Mouse (Mus musculus) hindbrain, embryonic 15.5 days (tissue): ENCODE results near the gene Fstl5. TPM values are rescaled to one million over a fixed set of nuclear protein-coding genes. Genes with fewer than 3 reads are reported as not detected.
"Not testable (repeated sequence)": the region's sequence is repeated elsewhere in the genome, so short reads cannot be mapped to it uniquely, and the experiment has no call there.

Source experiments
- ATAC-seq: fragments of 200-750 bp; cut with Nextera tagmentation; 2 replicates; pipeline ENCODE4 v1.8.0; 2017; ENCODE audit warnings: low read depth, moderate number of reproducible peaks, moderate TSS enrichment; ENCODE audit not compliant: low FRiP score
- H3K27ac ChIP-seq: fragments of 300-500 bp; sonication (generic); replicated peaks from 2 replicates; pipeline ENCODE4 v1.5.1; 2015; ENCODE audit warnings: mild to moderate bottlenecking, inconsistent platforms
- H3K27me3 ChIP-seq: fragments of 300-500 bp; sonication (generic); 2 replicates; pipeline ENCODE4 v1.6.1; 2015; ENCODE audit warnings: control low read depth, inconsistent platforms
- H3K36me3 ChIP-seq: fragments of 300-500 bp; sonication (generic); 2 replicates; pipeline ENCODE4 v1.6.1; 2015; ENCODE audit warnings: control low read depth, inconsistent platforms
- H3K4me1 ChIP-seq: fragments of 300-500 bp; sonication (generic); replicated peaks from 2 replicates; pipeline ENCODE4 v1.6.1; 2015; ENCODE audit warnings: control low read depth, inconsistent platforms
- H3K4me2 ChIP-seq: fragments of 300-500 bp; sonication (generic); 2 replicates; pipeline ENCODE4 v1.6.1; 2015; ENCODE audit warnings: moderate library complexity, mild to moderate bottlenecking, inconsistent platforms
- H3K4me3 ChIP-seq: fragments of 300-500 bp; sonication (generic); 2 replicates; pipeline ENCODE4 v1.5.1; 2015; ENCODE audit warnings: mild to moderate bottlenecking, inconsistent platforms
- H3K9ac ChIP-seq: fragments of 300-500 bp; sonication (generic); 2 replicates; pipeline ENCODE4 v1.6.1; 2015; ENCODE audit warnings: inconsistent platforms
- H3K9me3 ChIP-seq: fragments of 300-500 bp; sonication (generic); 2 replicates; pipeline ENCODE4 v1.6.1; 2016; ENCODE audit warnings: control low read depth, inconsistent platforms
- WGBS: fragments of 180-500 bp; shearing (Covaris S2); methylation state at CpG from one replicate; pipeline ENCODE4 v1.1.7; 2015; 5-methylcytosine and 5-hydroxymethylcytosine counted together
- polyA plus RNA-seq: library from polyadenylated mRNA; unstranded; fragments of >200 nt; fragmentation: Nextera tagmentation; extraction: Ambion mirVana; gene quantifications from 2 replicates; pipeline ENCODE4 v1.2.1, GENCODE M21; 2015

Fstl5 gene
- polyA plus RNA-seq, 1 experiment from 2014 or later, result 65.8 TPM

- no peak overlapping the region for H3K9ac ChIP-seq
- no peak overlapping the region for H3K4me3 ChIP-seq
- WGBS, result 93% methylated on average over 3 of the region's 3 CpGs
- no peaks in the 10 kb centered on the region for H3K27me3 ChIP-seq
- H3K27ac ChIP-seq, result no peak overlapping the region
- no peak overlapping the region for H3K4me2 ChIP-seq
- H3K36me3 ChIP-seq, result no peaks in the 10 kb centered on the region
- H3K4me1 ChIP-seq, result no peaks in the 10 kb centered on the region
- H3K9me3 ChIP-seq, result no peaks in the 10 kb centered on the region
- no peak for ATAC-seq
Measured at GRCm38 (mm10) chr3:76316991-76317390, 242.9 kb downstream of the Fstl5 start.

- Histone ChIP-seq H3K27ac (no peak overlapping the region), H3K9ac (no peak overlapping the region), H3K4me3 (no peak overlapping the region), H3K27me3 (no peaks in the 10 kb centered on the region), H3K4me2 (no peak overlapping the region), H3K4me1 (no peaks in the 10 kb centered on the region), H3K36me3 (no peaks in the 10 kb centered on the region), H3K9me3 (no peaks in the 10 kb centered on the region)
- ATAC-seq, result no peak
- WGBS, result 96% methylated on average over 4 of the region's 4 CpGs
Measured at GRCm38 (mm10) chr3:76319531-76319930, 245.5 kb downstream of the Fstl5 start.

GRCm38 (mm10) chr3:76322431-76322830 is 248.4 kb downstream of the Fstl5 start:
- WGBS, result 76% methylated on average over 1 of the region's 1 CpGs
- no peak overlapping the region for H3K9ac ChIP-seq
- no peaks in the 10 kb centered on the region for H3K27me3 ChIP-seq
- no peaks in the 10 kb centered on the region for H3K9me3 ChIP-seq
- no peak overlapping the region for H3K4me3 ChIP-seq
- no peak overlapping the region for H3K4me2 ChIP-seq
- ATAC-seq, result no peak
- H3K4me1 ChIP-seq, result no peaks in the 10 kb centered on the region
- no peaks in the 10 kb centered on the region for H3K36me3 ChIP-seq
- H3K27ac ChIP-seq, result no peak overlapping the region

- H3K4me1 ChIP-seq, result no peaks in the 10 kb centered on the region
- H3K9ac ChIP-seq, result no peak overlapping the region
- no peak for ATAC-seq
- no peak overlapping the region for H3K4me3 ChIP-seq
- 92% methylated on average over 4 of the region's 4 CpGs for WGBS
- no peaks in the 10 kb centered on the region for H3K36me3 ChIP-seq
- H3K9me3 ChIP-seq, result no peaks in the 10 kb centered on the region
- H3K27me3 ChIP-seq, result no peaks in the 10 kb centered on the region
- H3K4me2 ChIP-seq, result no peak overlapping the region
- no peak overlapping the region for H3K27ac ChIP-seq
Measured at GRCm38 (mm10) chr3:76336922-76337321, 262.9 kb downstream of the Fstl5 start.

GRCm38 (mm10) chr3:76367000-76367399 is 292.9 kb downstream of the Fstl5 start:
- H3K4me1 ChIP-seq, result no peaks in the 10 kb centered on the region
- H3K36me3 ChIP-seq, result no peaks in the 10 kb centered on the region
- no peak overlapping the region for H3K4me2 ChIP-seq
- H3K9me3 ChIP-seq, result no peaks in the 10 kb centered on the region
- no peaks in the 10 kb centered on the region for H3K27me3 ChIP-seq
- H3K4me3 ChIP-seq, result no peak overlapping the region
- no peak for ATAC-seq
- H3K9ac ChIP-seq, result no peak overlapping the region
- H3K27ac ChIP-seq, result no peak overlapping the region

- ATAC-seq, result no peak
- H3K36me3 ChIP-seq, result no peaks in the 10 kb centered on the region
- no peak overlapping the region for H3K4me3 ChIP-seq
- H3K9ac ChIP-seq, result no peak overlapping the region
- H3K4me1 ChIP-seq, result no peaks in the 10 kb centered on the region
- H3K27ac ChIP-seq, result no peak overlapping the region
- H3K27me3 ChIP-seq, result no peaks in the 10 kb centered on the region
- H3K9me3 ChIP-seq, result no peaks in the 10 kb centered on the region
- H3K4me2 ChIP-seq, result no peak overlapping the region
- 84% methylated on average over 4 of the region's 4 CpGs for WGBS
Measured at GRCm38 (mm10) chr3:76369910-76370309, 295.8 kb downstream of the Fstl5 start.

GRCm38 (mm10) chr3:76428775-76429372 is 354.8 kb downstream of the Fstl5 start:
- peak; percentile 51; the same call in 1 of the 2 replicates for ATAC-seq
- no peaks in the 10 kb centered on the region for H3K36me3 ChIP-seq
- H3K9me3 ChIP-seq, result no peaks in the 10 kb centered on the region
- no peaks in the 10 kb centered on the region for H3K4me1 ChIP-seq
- H3K4me3 ChIP-seq, result no peak overlapping the region
- no peak overlapping the region for H3K4me2 ChIP-seq
- no peak overlapping the region for H3K27ac ChIP-seq
- WGBS, result 59% methylated on average over 6 of the region's 6 CpGs
- no peak overlapping the region for H3K9ac ChIP-seq
- H3K27me3 ChIP-seq, result no peaks in the 10 kb centered on the region

- H3K9me3 ChIP-seq, result no peaks in the 10 kb centered on the region
- no peak overlapping the region for H3K4me3 ChIP-seq
- no peak overlapping the region for H3K27ac ChIP-seq
- no peak overlapping the region for H3K9ac ChIP-seq
- H3K27me3 ChIP-seq, result no peaks in the 10 kb centered on the region
- no peak for ATAC-seq
- H3K36me3 ChIP-seq, result no peaks in the 10 kb centered on the region
- no peaks in the 10 kb centered on the region for H3K4me1 ChIP-seq
- no peak overlapping the region for H3K4me2 ChIP-seq
Measured at GRCm38 (mm10) chr3:76467229-76467874, 393.3 kb downstream of the Fstl5 start.

- H3K36me3 ChIP-seq, result no peaks in the 10 kb centered on the region
- H3K4me1 ChIP-seq, result no peaks in the 10 kb centered on the region
- H3K4me2 ChIP-seq, result no peak overlapping the region
- no peaks in the 10 kb centered on the region for H3K9me3 ChIP-seq
- WGBS, result 67% methylated on average over 1 of the region's 1 CpGs
- H3K27me3 ChIP-seq, result no peaks in the 10 kb centered on the region
- H3K9ac ChIP-seq, result no peak overlapping the region
- no peak overlapping the region for H3K4me3 ChIP-seq
- no peak for ATAC-seq
- no peak overlapping the region for H3K27ac ChIP-seq
Measured at GRCm38 (mm10) chr3:76468147-76468546, 394.1 kb downstream of the Fstl5 start.

- not testable (repeated sequence) for H3K9me3 ChIP-seq, ATAC-seq, H3K27me3 ChIP-seq, H3K36me3 ChIP-seq, H3K9ac ChIP-seq, H3K4me1 ChIP-seq, H3K4me3 ChIP-seq, H3K27ac ChIP-seq, H3K4me2 ChIP-seq
- WGBS, result 81% methylated on average over 3 of the region's 3 CpGs
Measured at GRCm38 (mm10) chr3:76507891-76508290, 433.8 kb downstream of the Fstl5 start.

GRCm38 (mm10) chr3:76508811-76509210 is 434.7 kb downstream of the Fstl5 start:
- H3K36me3 ChIP-seq, result no peaks in the 10 kb centered on the region
- no peak overlapping the region for H3K9ac ChIP-seq
- no peaks in the 10 kb centered on the region for H3K4me1 ChIP-seq
- H3K27ac ChIP-seq, result no peak overlapping the region
- no peaks in the 10 kb centered on the region; the same call in 1 of the 2 replicates for H3K9me3 ChIP-seq
- H3K27me3 ChIP-seq, result no peaks in the 10 kb centered on the region
- WGBS, result 94% methylated on average over 14 of the region's 14 CpGs
- ATAC-seq, result no peak
- no peak overlapping the region for H3K4me2 ChIP-seq
- no peak overlapping the region for H3K4me3 ChIP-seq

- Histone ChIP-seq H3K4me3 (no peak overlapping the region), H3K9me3 (no peaks in the 10 kb centered on the region), H3K27me3 (no peaks in the 10 kb centered on the region), H3K4me1 (no peaks in the 10 kb centered on the region), H3K27ac (no peak overlapping the region), H3K36me3 (no peaks in the 10 kb centered on the region), H3K9ac (no peak overlapping the region), H3K4me2 (no peak overlapping the region)
- ATAC-seq, result no peak
Measured at GRCm38 (mm10) chr3:76567346-76567745, 493.3 kb downstream of the Fstl5 start.

- WGBS, result 63% methylated on average over 3 of the region's 3 CpGs
- no peak overlapping the region for H3K4me3 ChIP-seq
- no peaks in the 10 kb centered on the region for H3K4me1 ChIP-seq
- no peak overlapping the region for H3K27ac ChIP-seq
- H3K36me3 ChIP-seq, result no peaks in the 10 kb centered on the region
- no peak overlapping the region for H3K9ac ChIP-seq
- ATAC-seq, result no peak
- no peaks in the 10 kb centered on the region for H3K9me3 ChIP-seq
- no peak overlapping the region for H3K4me2 ChIP-seq
- H3K27me3 ChIP-seq, result no peaks in the 10 kb centered on the region
Measured at GRCm38 (mm10) chr3:76572478-76572877, 498.4 kb downstream of the Fstl5 start.
